Mouse (Mus musculus): Measurements from ENCODE around the gene Phf20. TPM values are rescaled to one million over a fixed set of nuclear protein-coding genes. Genes with fewer than 3 reads are reported as not detected.

The Phf20 gene
- polyA plus RNA-seq, 1 experiment = 1.2 TPM

DNA sequence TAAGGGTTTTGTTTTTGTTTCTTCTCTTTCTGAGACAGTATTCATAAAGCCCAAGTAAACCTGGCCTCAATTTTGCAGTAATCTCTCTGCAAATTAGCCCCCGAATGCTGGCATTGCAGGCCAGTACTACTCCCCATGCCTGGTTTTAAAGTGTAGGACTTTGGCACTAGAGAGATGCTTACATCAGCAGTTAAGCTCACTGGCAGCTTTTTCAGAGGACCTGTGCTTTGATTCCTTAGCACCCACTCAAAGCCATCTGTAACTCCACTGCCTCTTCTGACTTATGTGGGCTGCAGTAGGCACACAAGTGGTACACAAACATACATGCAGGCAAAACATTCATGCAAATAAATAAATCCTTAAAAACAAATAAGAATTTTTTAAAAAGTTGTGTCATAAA lies 55.0 kb downstream of the Phf20 start:
- no peaks in the 10 kb centered on the region for H3K27me3 ChIP-seq (ENCODE audit: control insufficient read depth)
- no peak overlapping the region for H3K4me3 ChIP-seq (replicated peaks)
- H3K9me3 ChIP-seq (ENCODE audit: control insufficient read depth, low read length) = no peaks in the 10 kb centered on the region
- no peak for TF ChIP-seq GATA1 (IDR thresholded peaks at IDR 0.05; ENCODE audit: low read length)
- no peak for TF ChIP-seq TAL1 (IDR thresholded peaks at IDR 0.05; ENCODE audit: low read length)
- H3K4me1 ChIP-seq (ENCODE audit: control insufficient read depth) = no peaks in the 10 kb centered on the region
- peaks cover 35% of the 10 kb centered on the region for H3K36me3 ChIP-seq (ENCODE audit: control insufficient read depth)

DNA sequence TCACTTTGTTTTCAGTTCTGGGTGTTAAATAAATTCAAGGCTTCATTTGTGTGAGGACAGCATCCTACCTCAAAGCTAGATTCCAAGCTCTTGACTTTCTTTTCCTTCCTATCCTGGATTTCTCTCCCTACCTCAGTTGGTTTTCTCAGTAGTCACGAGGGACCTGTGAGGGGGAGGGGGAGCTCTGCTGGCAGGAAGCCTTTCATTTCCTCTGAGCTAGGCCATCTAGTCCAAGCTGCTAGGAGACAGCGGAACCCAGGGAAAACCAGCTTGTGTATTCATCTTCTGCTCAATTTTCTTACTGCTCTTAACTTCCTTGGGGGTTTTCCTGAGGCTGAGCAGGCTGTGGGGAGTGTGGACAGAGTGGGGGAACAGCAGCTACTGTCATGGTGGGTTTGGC lies 60.8 kb downstream of the Phf20 start:
- H3K4me3 ChIP-seq (replicated peaks) = no peak overlapping the region
- H3K9me3 ChIP-seq (ENCODE audit: control insufficient read depth, low read length) = no peaks in the 10 kb centered on the region
- no peaks in the 10 kb centered on the region for H3K27me3 ChIP-seq (ENCODE audit: control insufficient read depth)
- TF ChIP-seq TAL1 (IDR thresholded peaks at IDR 0.05; ENCODE audit: low read length) = no peak
- TF ChIP-seq GATA1 (IDR thresholded peaks at IDR 0.05; ENCODE audit: low read length) = no peak
- H3K36me3 ChIP-seq (ENCODE audit: control insufficient read depth) = peaks cover 54% of the 10 kb centered on the region
- no peaks in the 10 kb centered on the region for H3K4me1 ChIP-seq (ENCODE audit: control insufficient read depth)

DNA sequence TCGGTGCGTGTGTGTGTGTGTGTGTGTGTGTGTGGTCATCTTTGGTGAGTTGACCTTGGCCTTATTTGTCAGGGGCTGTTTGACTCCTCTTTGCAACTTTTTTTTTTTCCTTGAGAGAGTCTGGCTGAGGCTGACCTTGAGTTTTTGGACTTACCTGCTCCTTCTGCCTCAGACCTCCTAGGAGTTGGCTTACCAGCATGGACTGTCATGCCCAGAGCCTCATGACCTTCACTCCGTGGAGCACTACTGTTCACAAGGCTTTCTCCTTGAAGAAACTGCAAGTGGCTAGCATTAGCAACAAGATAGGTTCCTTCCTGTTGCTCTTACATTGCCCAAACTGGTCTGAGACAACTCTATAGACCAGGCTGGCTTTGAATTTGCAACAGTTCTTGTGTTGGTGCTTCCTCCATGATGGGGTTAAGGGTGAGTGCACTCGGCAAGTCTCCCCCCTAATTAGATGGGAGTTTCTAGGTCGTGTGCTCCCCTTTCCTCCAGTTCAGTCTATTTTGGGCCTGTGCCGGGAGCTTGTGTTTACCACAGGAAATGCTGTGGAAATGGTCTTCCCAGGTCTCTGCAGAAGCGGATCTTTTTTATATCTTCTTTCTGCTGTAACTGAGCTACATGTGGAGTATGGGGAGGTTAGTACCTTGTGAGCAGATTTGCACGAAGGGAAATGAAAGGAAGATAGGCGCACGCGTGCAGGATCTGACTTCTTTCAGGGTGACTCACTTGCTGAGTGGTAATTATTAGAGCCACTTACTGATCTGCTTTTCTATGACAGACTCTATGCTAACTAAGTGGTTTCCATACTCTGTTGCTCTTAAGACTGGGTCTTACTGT lies 61.9 kb downstream of the Phf20 start:
- H3K4me3 ChIP-seq (replicated peaks) = no peak overlapping the region
- no peaks in the 10 kb centered on the region for H3K4me1 ChIP-seq (ENCODE audit: control insufficient read depth)
- TF ChIP-seq GATA1 (IDR thresholded peaks at IDR 0.05; ENCODE audit: low read length) = no peak
- no peak for TF ChIP-seq TAL1 (IDR thresholded peaks at IDR 0.05; ENCODE audit: low read length)
- no peaks in the 10 kb centered on the region for H3K27me3 ChIP-seq (ENCODE audit: control insufficient read depth)
- H3K9me3 ChIP-seq (ENCODE audit: control insufficient read depth, low read length) = no peaks in the 10 kb centered on the region
- H3K36me3 ChIP-seq (ENCODE audit: control insufficient read depth) = peaks cover 48% of the 10 kb centered on the region

DNA sequence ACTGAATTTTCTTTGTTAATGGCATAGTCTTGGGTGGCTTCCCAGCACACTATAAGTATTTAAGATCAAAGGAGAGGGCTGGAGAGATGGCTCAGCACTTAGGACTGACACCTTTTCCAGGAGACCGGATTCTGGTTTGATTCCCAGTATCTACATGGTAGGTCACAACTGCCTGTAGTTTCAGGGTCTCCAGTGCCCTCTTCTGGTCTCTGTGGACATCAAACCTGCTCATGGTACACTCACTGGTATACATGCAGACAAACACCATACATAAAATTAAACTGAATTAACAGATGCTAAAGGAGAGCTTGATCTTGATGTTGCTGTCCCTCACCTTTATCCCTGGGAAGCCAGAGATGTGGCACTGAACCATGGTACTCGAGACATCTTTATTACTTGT lies 64.7 kb downstream of the Phf20 start:
- Histone ChIP-seq H3K4me1 (ENCODE audit: control insufficient read depth) (no peaks in the 10 kb centered on the region), H3K27me3 (ENCODE audit: control insufficient read depth) (no peaks in the 10 kb centered on the region), H3K9me3 (ENCODE audit: control insufficient read depth, low read length) (no peaks in the 10 kb centered on the region), H3K4me3 (replicated peaks) (no peak overlapping the region), H3K36me3 (ENCODE audit: control insufficient read depth) (peaks cover 45% of the 10 kb centered on the region)
- no peak for TF ChIP-seq GATA1 (IDR thresholded peaks at IDR 0.05; ENCODE audit: low read length)
- TF ChIP-seq TAL1 (IDR thresholded peaks at IDR 0.05; ENCODE audit: low read length) = no peak

DNA sequence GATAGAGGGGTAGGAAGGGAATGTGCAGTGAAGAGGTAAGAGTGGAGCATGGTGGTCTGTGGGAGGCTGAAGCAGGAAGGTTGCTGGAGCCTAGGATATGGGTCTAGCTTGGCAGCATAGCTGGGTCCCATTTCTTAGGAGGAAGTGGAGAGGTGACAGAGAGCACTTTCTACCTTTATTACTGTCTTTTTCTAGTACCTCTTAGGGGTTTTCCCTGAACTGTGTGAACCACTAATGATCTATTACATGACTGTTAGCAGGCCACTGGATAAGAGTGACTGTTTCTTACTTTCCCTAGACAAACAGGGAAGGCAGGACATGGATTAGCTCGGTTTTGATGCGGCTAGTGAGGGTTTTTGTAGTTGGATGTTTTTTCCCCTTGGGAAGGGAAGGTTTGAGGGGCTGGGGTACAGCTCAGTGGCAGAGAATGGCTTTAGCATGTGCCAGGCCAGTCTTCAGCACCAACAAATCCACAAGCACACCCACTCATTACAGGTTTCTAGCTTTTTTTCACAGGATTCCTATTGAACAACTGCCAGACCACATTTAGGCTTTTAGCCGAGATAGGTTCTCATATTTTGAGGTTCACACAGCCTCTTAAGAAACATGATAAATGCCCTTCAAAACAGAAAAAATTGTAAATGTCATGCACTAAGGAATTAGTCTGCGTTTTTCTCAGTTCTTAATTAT lies 67.1 kb downstream of the Phf20 start:
- Histone ChIP-seq H3K27me3 (ENCODE audit: control insufficient read depth) (no peaks in the 10 kb centered on the region), H3K4me1 (ENCODE audit: control insufficient read depth) (no peaks in the 10 kb centered on the region), H3K4me3 (replicated peaks) (no peak overlapping the region), H3K9me3 (ENCODE audit: control insufficient read depth, low read length) (no peaks in the 10 kb centered on the region), H3K36me3 (ENCODE audit: control insufficient read depth) (peaks cover 51% of the 10 kb centered on the region)
- TF ChIP-seq TAL1 (IDR thresholded peaks at IDR 0.05; ENCODE audit: low read length) (no peak), GATA1 (IDR thresholded peaks at IDR 0.05; ENCODE audit: low read length) (no peak)

DNA sequence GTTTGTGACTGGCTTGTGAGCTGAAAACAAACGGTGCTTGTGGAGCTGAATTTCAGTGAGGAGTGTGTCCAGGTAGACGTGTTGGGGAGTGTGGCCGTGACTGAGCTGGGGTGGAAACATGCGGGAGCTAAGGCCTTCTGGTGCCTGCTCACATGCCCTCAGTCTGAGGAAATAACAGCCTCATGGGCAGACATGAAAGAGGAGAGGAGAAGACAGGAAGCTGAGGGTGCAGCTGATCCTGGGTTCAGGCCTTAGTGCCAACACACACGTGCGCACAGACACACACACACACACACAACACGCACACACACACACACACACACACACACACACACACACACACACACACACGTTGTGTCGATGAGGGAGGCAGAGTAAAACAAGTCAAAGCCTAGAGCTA lies 71.4 kb downstream of the Phf20 start:
- H3K4me3 ChIP-seq (replicated peaks) = no peak overlapping the region
- TF ChIP-seq GATA1 (IDR thresholded peaks at IDR 0.05; ENCODE audit: low read length) (no peak), TAL1 (IDR thresholded peaks at IDR 0.05; ENCODE audit: low read length) (no peak)
- H3K9me3 ChIP-seq (ENCODE audit: control insufficient read depth, low read length) = no peaks in the 10 kb centered on the region
- H3K27me3 ChIP-seq (ENCODE audit: control insufficient read depth) = no peaks in the 10 kb centered on the region
- peaks cover 41% of the 10 kb centered on the region for H3K36me3 ChIP-seq (ENCODE audit: control insufficient read depth)
- no peaks in the 10 kb centered on the region for H3K4me1 ChIP-seq (ENCODE audit: control insufficient read depth)

GRCm38 (mm10) chr2:156272553-156272952 lies 76.3 kb downstream of the Phf20 start:
- Histone ChIP-seq H3K27me3 (ENCODE audit: control insufficient read depth) (no peaks in the 10 kb centered on the region), H3K4me1 (ENCODE audit: control insufficient read depth) (no peaks in the 10 kb centered on the region), H3K9me3 (ENCODE audit: control insufficient read depth, low read length) (no peaks in the 10 kb centered on the region), H3K4me3 (replicated peaks) (no peak overlapping the region), H3K36me3 (ENCODE audit: control insufficient read depth) (peaks cover 40% of the 10 kb centered on the region)
- TF ChIP-seq GATA1 (IDR thresholded peaks at IDR 0.05; ENCODE audit: low read length) (no peak), TAL1 (IDR thresholded peaks at IDR 0.05; ENCODE audit: low read length) (no peak)

GRCm38 (mm10) chr2:156278226-156279017 lies 82.2 kb downstream of the Phf20 start:
- H3K4me1 ChIP-seq (ENCODE audit: control insufficient read depth) = peaks cover 12% of the 10 kb centered on the region
- peaks cover 42% of the 10 kb centered on the region for H3K36me3 ChIP-seq (ENCODE audit: control insufficient read depth)
- no peak for TF ChIP-seq TAL1 (IDR thresholded peaks at IDR 0.05; ENCODE audit: low read length)
- TF ChIP-seq GATA1 (IDR thresholded peaks at IDR 0.05; ENCODE audit: low read length) = no peak
- H3K9me3 ChIP-seq (ENCODE audit: control insufficient read depth, low read length) = no peaks in the 10 kb centered on the region
- H3K4me3 ChIP-seq (replicated peaks) = no peak overlapping the region
- H3K27me3 ChIP-seq (ENCODE audit: control insufficient read depth) = no peaks in the 10 kb centered on the region

- Histone ChIP-seq H3K9me3 (ENCODE audit: control insufficient read depth, low read length) (no peaks in the 10 kb centered on the region), H3K27me3 (ENCODE audit: control insufficient read depth) (no peaks in the 10 kb centered on the region), H3K36me3 (ENCODE audit: control insufficient read depth) (peaks cover 36% of the 10 kb centered on the region), H3K4me3 (replicated peaks) (no peak overlapping the region), H3K4me1 (ENCODE audit: control insufficient read depth) (peaks cover 12% of the 10 kb centered on the region)
- TF ChIP-seq GATA1 (IDR thresholded peaks at IDR 0.05; ENCODE audit: low read length) (no peak), TAL1 (IDR thresholded peaks at IDR 0.05; ENCODE audit: low read length) (no peak)
These were observed 85.0 kb downstream of the Phf20 start for GRCm38 (mm10) chr2:156281227-156281626.
